Mouse (Mus musculus): ENCODE results near the gene Ybx3. TPM values are rescaled to one million over a fixed set of nuclear protein-coding genes. Genes with fewer than 3 reads are reported as not detected.

Gene Ybx3
- 43.4 and 54.4 TPM in 2 replicates for polyA plus RNA-seq (2014; fragmentation: Nextera tagmentation; extraction: Ambion mirVana)

DNA sequence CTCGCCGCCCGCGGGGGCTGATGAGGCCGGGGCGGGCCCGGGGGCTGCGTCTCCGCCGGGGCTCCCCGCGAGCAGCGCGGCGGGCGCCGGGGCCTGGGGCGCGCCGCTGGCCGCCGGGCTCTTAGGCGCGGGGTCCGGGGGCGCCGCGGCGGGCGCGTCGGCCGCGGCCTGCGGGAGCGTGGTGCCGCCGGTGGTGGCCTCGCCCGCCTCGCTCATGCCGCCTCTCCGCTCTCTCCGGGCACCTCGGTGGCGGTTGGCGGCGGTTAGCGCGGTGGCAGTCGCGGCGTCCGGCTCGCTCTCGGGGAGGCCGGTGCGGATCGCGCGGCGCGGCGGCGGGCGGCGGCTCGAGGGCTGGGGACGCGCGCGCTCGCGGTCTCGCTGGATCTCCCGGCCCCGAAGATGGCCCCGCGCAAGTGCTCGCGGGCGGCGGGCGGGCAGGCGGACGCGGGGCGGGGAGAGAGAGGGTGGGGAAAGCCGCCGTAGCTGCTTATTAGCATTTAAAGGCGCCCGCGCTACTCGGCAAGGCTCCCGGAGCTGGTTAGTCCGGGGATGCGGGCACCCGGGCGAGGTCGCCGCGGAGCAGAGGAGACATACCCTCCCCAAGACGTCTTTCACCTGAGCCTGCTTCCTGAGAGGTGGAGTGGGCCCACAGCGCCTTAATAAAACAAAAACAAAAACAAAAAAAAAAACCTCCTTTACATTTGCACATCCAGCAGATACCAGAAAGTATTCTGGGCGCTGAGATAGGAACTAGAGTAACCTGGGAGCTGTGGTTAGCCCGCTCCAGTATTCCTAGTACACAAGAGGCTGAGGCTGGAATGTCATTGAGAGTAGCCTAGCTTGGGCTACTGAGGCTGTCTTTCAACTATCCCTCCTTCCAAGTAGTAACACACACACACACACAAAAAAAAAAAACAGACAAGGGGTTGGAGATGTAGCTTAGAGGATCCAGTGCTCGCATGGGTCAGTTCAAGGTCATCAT, at the start of gene Ybx3:
Gene Ybx3 (minus strand): TSS at position 437 of the 982 bp plus-strand sequence.
- ATAC-seq (ENCODE audit: insufficient number of reproducible peaks, low FRiP score, low TSS enrichment, low read depth): peak; percentile 87
- H3K9ac ChIP-seq (ENCODE audit: low read length): peak within 1 kb of the TSS; percentile 88
- no peaks in the 10 kb centered on the region for H3K36me3 ChIP-seq (ENCODE audit: control insufficient read depth, insufficient read depth, low read length)
- H3K4me2 ChIP-seq (ENCODE audit: low read depth, severe bottlenecking): peak within 1 kb of the TSS; percentile 85
- H3K4me3 ChIP-seq (ENCODE audit: low read depth, low read length): peak within 1 kb of the TSS; percentile 68
- H3K4me1 ChIP-seq (ENCODE audit: control insufficient read depth, insufficient read depth, low read length): 0 out of 2 replicates have a peak, but pooled peaks cover 2% of the 10 kb centered on the region
- no peaks in the 10 kb centered on the region for H3K9me3 ChIP-seq (ENCODE audit: control insufficient read depth, low read length)
- peak within 1 kb of the TSS; percentile 70 for H3K27ac ChIP-seq (replicated peaks; ENCODE audit: low read depth, low read length)
- WGBS: 1% methylated on average over 61 of the region's 107 CpGs
- DNase-seq (ENCODE audit: low spot score): peak; percentile 82
- H3K27me3 ChIP-seq (ENCODE audit: control insufficient read depth, insufficient read depth, low read length): no peaks in the 10 kb centered on the region

DNA sequence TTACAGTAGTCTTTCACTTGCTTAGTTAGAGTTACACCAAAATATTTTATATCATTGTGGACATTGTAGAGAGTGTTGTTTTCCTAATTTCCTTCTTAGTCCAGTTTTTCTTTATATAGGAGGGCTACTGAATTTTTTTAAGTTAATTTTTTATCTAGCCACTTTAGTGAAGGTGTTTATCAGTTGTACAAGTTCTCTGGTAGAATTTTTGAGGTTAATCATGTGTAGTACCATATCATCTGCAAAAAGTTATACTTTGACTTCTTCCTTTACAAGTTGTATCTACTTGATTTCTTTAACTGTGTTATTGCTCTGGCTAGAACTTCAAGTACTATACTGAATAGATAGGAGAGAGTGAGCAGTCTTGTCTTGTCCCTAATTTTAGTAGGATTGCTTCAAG, 48.4 kb upstream of the Ybx3 start:
- no peaks in the 10 kb centered on the region for H3K4me1 ChIP-seq (ENCODE audit: control insufficient read depth, insufficient read depth, low read length)

DNA sequence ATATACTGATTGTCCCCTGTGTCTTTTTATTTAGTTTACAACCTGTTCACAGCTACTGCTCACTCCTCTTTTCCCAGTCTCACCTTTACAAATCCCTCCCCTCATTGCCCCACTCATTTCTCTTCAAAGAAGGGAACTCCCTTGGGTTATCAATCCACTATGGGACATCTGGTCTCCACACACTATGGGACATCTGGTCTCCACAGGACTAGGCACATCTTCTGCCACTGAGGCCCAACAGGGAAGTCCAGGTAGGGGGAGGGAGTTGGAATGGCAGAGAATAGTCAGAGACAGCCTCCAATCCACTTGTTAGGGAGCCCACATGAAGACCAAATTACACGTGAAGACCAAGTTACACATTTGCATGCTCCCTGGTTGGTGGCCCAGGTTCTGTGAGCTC, 45.8 kb upstream of the Ybx3 start:
- Histone ChIP-seq H3K9ac (ENCODE audit: low read length) (no peak overlapping the region), H3K4me2 (ENCODE audit: low read depth, severe bottlenecking) (no peak overlapping the region; the same call in 1 of the 2 replicates), H3K4me3 (ENCODE audit: low read depth, low read length) (no peak overlapping the region; the same call in 1 of the 2 replicates), H3K27ac (replicated peaks; ENCODE audit: low read depth, low read length) (no peak overlapping the region), H3K36me3 (ENCODE audit: control insufficient read depth, insufficient read depth, low read length) (no peaks in the 10 kb centered on the region), H3K9me3 (ENCODE audit: control insufficient read depth, low read length) (no peaks in the 10 kb centered on the region), H3K27me3 (ENCODE audit: control insufficient read depth, insufficient read depth, low read length) (peaks cover 6% of the 10 kb centered on the region; the same call in 1 of the 2 replicates), H3K4me1 (ENCODE audit: control insufficient read depth, insufficient read depth, low read length) (no peaks in the 10 kb centered on the region)
- DNase-seq (ENCODE audit: low spot score) (no peak), ATAC-seq (ENCODE audit: insufficient number of reproducible peaks, low FRiP score, low TSS enrichment, low read depth) (no peak)
- 69% methylated on average over 1 of the region's 1 CpGs for WGBS

More for the DNA sequence above, 48.4 kb upstream of the Ybx3 start:
- Histone ChIP-seq H3K27me3 (ENCODE audit: control insufficient read depth, insufficient read depth, low read length) (peaks cover 6% of the 10 kb centered on the region; the same call in 1 of the 2 replicates), H3K9ac (ENCODE audit: low read length) (no peak overlapping the region), H3K9me3 (ENCODE audit: control insufficient read depth, low read length) (no peaks in the 10 kb centered on the region), H3K4me3 (ENCODE audit: low read depth, low read length) (no peak overlapping the region), H3K36me3 (ENCODE audit: control insufficient read depth, insufficient read depth, low read length) (no peaks in the 10 kb centered on the region), H3K27ac (replicated peaks; ENCODE audit: low read depth, low read length) (no peak overlapping the region), H3K4me2 (ENCODE audit: low read depth, severe bottlenecking) (no peak overlapping the region)
- DNase-seq (ENCODE audit: low spot score) (no peak), ATAC-seq (ENCODE audit: insufficient number of reproducible peaks, low FRiP score, low TSS enrichment, low read depth) (no peak)

DNA sequence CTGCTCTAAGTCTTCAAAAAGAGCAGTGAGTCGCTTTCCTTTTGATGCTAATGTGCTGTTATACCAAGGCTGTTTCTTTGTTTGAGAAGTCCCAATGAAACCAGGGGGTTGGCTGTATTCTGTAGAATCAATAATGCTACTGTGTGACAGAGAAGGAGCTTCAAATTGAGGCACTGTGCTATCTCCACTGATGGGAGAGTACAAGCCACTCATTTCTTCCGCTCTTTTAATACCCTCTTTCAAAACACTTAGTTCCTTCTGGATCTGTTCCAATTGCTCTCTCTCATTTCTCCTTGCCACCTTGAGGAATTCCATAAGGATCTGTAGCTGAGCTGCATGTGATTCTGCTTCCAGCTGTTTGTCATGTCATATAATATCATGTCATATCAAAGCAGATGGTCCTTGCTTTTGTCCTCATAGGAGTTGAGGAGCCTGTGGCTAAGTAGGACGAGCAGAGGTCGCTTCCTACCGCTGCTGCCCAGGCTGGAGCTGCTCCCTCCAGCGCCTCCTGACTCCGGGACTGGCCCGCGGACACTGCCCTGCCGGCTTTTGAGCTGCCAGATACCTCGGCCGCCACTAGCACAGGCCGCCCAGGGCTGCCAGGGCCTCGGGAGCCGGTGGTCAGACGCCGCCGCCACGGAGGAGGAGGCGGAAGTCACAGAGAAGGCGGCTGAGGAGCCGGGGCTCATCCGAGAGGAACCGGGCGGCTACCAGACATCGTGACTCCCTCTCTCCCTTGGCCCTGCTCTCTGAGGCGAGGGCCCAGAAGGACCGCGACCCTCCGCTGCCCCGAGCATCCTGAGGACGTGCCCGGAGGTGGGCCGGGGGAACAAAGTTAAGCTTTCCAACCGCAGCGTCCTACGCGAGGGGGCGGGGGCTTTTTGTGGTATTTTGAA, 45.1 kb upstream of the Ybx3 start:
- H3K4me2 ChIP-seq (ENCODE audit: low read depth, severe bottlenecking): peak overlapping the region; percentile 81
- peaks cover 6% of the 10 kb centered on the region; the same call in 1 of the 2 replicates for H3K27me3 ChIP-seq (ENCODE audit: control insufficient read depth, insufficient read depth, low read length)
- peak overlapping the region; percentile 35 for H3K4me3 ChIP-seq (ENCODE audit: low read depth, low read length)
- no peaks in the 10 kb centered on the region for H3K36me3 ChIP-seq (ENCODE audit: control insufficient read depth, insufficient read depth, low read length)
- no peaks in the 10 kb centered on the region for H3K4me1 ChIP-seq (ENCODE audit: control insufficient read depth, insufficient read depth, low read length)
- ATAC-seq (ENCODE audit: insufficient number of reproducible peaks, low FRiP score, low TSS enrichment, low read depth) (no peak), DNase-seq (ENCODE audit: low spot score) (peak; percentile 48)
- H3K27ac ChIP-seq (replicated peaks; ENCODE audit: low read depth, low read length): no peak overlapping the region
- no peaks in the 10 kb centered on the region for H3K9me3 ChIP-seq (ENCODE audit: control insufficient read depth, low read length)
- 8% methylated on average over 39 of the region's 39 CpGs for WGBS
- H3K9ac ChIP-seq (ENCODE audit: low read length): peak overlapping the region; percentile 58

DNA sequence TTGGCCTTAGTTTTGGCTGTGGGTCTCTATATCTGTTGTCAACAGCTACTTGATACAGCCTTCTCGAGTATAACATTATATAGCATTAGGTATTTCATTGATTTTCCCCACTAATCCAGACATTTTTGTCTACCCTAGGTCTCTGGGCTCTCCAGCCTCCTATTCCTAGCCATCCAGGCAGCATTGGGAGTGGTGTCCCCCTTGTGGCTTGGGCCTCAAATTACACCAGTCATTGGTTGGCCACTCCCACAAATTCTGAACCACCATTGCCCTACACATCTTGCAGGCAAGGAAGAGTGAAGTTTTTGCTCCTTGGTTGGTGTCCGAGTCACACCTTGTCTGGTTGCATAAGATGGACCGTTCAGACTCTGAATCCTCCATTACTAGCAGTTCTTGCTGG, 33.3 kb upstream of the Ybx3 start:
- no peak for DNase-seq (ENCODE audit: low spot score)
- Histone ChIP-seq H3K4me2 (ENCODE audit: low read depth, severe bottlenecking) (no peak overlapping the region), H3K27ac (replicated peaks; ENCODE audit: low read depth, low read length) (no peak overlapping the region), H3K4me3 (ENCODE audit: low read depth, low read length) (no peak overlapping the region), H3K36me3 (ENCODE audit: control insufficient read depth, insufficient read depth, low read length) (no peaks in the 10 kb centered on the region), H3K4me1 (ENCODE audit: control insufficient read depth, insufficient read depth, low read length) (no peaks in the 10 kb centered on the region), H3K9ac (ENCODE audit: low read length) (no peak overlapping the region), H3K27me3 (ENCODE audit: control insufficient read depth, insufficient read depth, low read length) (no peaks in the 10 kb centered on the region), H3K9me3 (ENCODE audit: control insufficient read depth, low read length) (no peaks in the 10 kb centered on the region)
- no peak for ATAC-seq (ENCODE audit: insufficient number of reproducible peaks, low FRiP score, low TSS enrichment, low read depth)
- WGBS: 47% methylated on average over 3 of the region's 3 CpGs

DNA sequence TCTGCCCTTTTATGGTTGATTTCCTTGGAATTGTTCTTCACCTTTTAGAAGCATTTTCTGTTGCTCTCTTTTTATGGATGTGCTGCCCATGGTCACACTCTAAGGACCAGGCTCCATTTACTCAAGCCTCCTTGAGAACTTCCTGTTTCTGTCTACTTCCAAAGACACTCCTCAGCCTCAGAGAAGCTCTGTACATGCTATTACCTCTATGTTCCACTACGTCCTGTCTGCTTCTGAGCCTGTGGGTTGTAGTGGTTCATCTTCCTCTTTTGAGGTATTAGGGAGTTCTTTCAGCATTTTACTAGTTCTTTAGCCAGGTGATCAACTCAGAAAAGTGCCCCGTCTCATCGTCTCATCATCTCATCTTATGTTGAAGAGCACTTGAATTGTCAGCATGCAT, 31.3 kb upstream of the Ybx3 start:
- 87% methylated on average over 3 of the region's 3 CpGs for WGBS

DNA sequence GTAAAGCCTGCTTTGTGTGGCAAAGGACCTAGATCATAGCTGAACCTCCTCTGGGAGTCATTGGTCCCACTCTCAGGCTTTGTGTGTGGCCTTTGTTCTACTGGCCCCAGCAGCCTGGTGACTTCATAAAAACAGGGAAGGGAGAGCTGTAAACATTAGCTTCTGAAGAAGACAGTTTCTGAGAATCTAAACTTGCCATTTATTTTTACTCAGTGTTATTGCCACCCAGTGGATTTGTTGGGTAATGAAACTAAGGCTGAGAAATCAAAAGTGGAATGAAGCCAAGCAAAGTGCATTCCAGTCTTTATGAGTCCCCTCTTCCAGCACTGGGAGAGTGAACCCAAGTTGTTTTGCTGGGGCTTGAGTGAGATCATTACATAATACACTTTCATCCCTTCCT, 30.5 kb upstream of the Ybx3 start:
- no peak for DNase-seq (ENCODE audit: low spot score)
- ATAC-seq (ENCODE audit: insufficient number of reproducible peaks, low FRiP score, low TSS enrichment, low read depth): no peak
- H3K4me1 ChIP-seq (ENCODE audit: control insufficient read depth, insufficient read depth, low read length): no peaks in the 10 kb centered on the region

More for the DNA sequence above, 31.3 kb upstream of the Ybx3 start:
- H3K4me2 ChIP-seq (ENCODE audit: low read depth, severe bottlenecking): no peak overlapping the region
- no peaks in the 10 kb centered on the region for H3K9me3 ChIP-seq (ENCODE audit: control insufficient read depth, low read length)
- H3K27ac ChIP-seq (replicated peaks; ENCODE audit: low read depth, low read length): no peak overlapping the region
- no peak for DNase-seq (ENCODE audit: low spot score)
- ATAC-seq (ENCODE audit: insufficient number of reproducible peaks, low FRiP score, low TSS enrichment, low read depth): no peak
- H3K4me1 ChIP-seq (ENCODE audit: control insufficient read depth, insufficient read depth, low read length): no peaks in the 10 kb centered on the region
- no peak overlapping the region for H3K9ac ChIP-seq (ENCODE audit: low read length)
- H3K4me3 ChIP-seq (ENCODE audit: low read depth, low read length): no peak overlapping the region
- no peaks in the 10 kb centered on the region for H3K27me3 ChIP-seq (ENCODE audit: control insufficient read depth, insufficient read depth, low read length)
- no peaks in the 10 kb centered on the region for H3K36me3 ChIP-seq (ENCODE audit: control insufficient read depth, insufficient read depth, low read length)

More for the DNA sequence above, 30.5 kb upstream of the Ybx3 start:
- Histone ChIP-seq H3K27me3 (ENCODE audit: control insufficient read depth, insufficient read depth, low read length) (no peaks in the 10 kb centered on the region), H3K9me3 (ENCODE audit: control insufficient read depth, low read length) (no peaks in the 10 kb centered on the region), H3K4me3 (ENCODE audit: low read depth, low read length) (no peak overlapping the region), H3K9ac (ENCODE audit: low read length) (no peak overlapping the region), H3K27ac (replicated peaks; ENCODE audit: low read depth, low read length) (no peak overlapping the region), H3K36me3 (ENCODE audit: control insufficient read depth, insufficient read depth, low read length) (no peaks in the 10 kb centered on the region), H3K4me2 (ENCODE audit: low read depth, severe bottlenecking) (no peak overlapping the region)
